Mouse (Mus musculus) regulatory T cell (primary cell): ENCODE results near the gene Cfdp1.

ENCODE experiments used
- in situ Hi-C: fragments of 300-600 bp; cut with MboI, MseI; formaldehyde crosslinking; loops from one replicate; pipeline ENCODE4 v1.15.1; 2025; ENCODE audit warnings: high pct_unique_total_duplicates

Cfdp1 gene

DNA sequence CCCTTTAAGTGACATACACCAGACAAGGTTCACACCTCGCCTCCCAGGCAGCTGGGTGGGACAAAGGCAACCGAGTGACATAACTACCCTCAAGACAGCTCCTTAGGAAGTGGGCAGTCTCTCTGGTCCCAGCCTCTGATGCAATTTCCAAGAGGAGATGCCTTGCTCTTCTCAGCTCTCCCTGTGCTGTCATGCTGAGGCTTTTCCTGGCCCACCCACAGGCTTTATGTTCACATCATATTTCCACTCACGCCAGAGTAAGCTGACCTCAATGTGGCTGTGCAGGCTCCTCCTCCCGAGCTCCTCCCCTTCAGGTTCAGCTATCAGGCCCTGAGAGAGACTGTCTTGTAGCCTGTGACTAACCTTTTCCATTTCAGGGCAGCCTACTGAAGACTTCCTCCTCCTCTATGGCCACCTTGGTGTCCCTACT, 134.0 kb downstream of the Cfdp1 start:
- in situ Hi-C loops = no loop called here

DNA sequence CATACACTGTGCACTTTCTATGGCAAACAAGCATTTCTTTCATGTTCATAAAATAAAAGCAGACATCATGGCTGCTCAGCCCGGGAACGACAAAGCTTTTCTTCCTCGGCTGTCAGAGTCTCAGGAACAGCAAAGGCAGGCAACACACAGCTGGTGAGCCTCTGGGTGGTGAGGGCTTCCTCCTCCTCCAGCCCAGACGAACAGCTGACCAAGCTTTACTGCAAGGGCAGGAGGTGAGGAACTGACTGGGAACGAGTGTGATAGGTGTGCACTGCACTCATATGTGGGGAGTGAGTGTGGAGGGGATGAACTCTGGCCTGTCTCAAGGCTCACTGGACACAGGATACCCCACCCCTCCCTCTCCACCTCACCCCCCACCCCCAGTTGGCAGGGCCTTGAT, 135.2 kb downstream of the Cfdp1 start:
- in situ Hi-C loops = no loop called here
